Mouse (Mus musculus) bone marrow, adult 2 months (tissue): ENCODE results near the gene Hoxd11.

Experiments
- CTCF ChIP-seq: fragments of 200-500 bp; IDR thresholded peaks from 2 replicates; pipeline ENCODE4 v1.5.1; 2011; ENCODE audit warnings: low read length, control low read depth; ENCODE audit not compliant: control insufficient read depth, insufficient read depth
- POLR2A ChIP-seq: fragments of 200-500 bp; IDR thresholded peaks from 2 replicates; pipeline ENCODE4 v1.6.1; 2011; ENCODE audit warnings: low read depth, mild to moderate bottlenecking, control low read depth, low read length, borderline replicate concordance; ENCODE audit not compliant: control insufficient read depth

- TF ChIP-seq CTCF: no peak
- no peak for TF ChIP-seq POLR2A
Measured at GRCm38 (mm10) chr2:74732513-74733316, 53.4 kb downstream of the Hoxd11 start.
